Mouse (Mus musculus): ENCODE results near the gene Hist1h3g.
"Not testable (repeated sequence)": the region's sequence is repeated elsewhere in the genome, so short reads cannot be mapped to it uniquely, and the experiment has no call there.

Gene Hist1h3g

DNA sequence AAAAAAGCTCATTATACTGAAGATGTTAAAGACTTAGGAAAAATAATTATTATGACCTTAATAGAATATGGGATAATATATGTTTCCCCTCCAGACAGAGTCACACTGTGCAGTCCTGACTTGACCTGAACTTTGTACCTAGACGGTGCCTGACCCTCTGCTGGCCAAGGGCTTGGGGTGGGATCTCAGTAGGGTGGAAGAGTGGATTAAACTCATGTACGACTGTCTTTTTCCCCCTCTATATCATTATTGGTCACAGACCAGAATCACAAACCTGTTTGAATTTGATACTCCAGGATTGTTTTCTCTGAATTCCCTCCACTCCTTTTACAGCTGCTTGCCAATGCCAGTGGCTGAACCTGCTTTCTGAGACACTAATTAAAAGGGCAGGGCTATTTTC lies 25.5 kb downstream of the Hist1h3g start:
- DNase-seq (ENCODE audit: low read depth) = not testable (repeated sequence)

DNA sequence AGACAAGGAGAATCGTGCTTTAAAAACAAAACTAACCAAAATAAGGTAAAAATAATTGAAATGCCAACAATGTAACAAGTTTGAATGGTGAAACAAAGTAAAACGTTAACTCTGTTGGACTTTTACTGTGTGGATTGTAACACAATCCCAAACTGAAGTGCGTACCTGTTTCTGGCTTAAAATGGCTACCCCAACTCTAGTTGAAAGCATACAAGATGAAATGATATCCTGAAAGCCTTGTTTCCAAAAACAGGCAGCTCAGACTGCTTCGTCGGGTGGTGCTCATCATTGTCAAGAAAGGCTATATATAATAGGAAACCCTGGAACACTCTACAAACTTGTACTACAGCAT lies 26.3 kb downstream of the Hist1h3g start:
- DNase-seq (ENCODE audit: low read depth) = not testable (repeated sequence)

DNA sequence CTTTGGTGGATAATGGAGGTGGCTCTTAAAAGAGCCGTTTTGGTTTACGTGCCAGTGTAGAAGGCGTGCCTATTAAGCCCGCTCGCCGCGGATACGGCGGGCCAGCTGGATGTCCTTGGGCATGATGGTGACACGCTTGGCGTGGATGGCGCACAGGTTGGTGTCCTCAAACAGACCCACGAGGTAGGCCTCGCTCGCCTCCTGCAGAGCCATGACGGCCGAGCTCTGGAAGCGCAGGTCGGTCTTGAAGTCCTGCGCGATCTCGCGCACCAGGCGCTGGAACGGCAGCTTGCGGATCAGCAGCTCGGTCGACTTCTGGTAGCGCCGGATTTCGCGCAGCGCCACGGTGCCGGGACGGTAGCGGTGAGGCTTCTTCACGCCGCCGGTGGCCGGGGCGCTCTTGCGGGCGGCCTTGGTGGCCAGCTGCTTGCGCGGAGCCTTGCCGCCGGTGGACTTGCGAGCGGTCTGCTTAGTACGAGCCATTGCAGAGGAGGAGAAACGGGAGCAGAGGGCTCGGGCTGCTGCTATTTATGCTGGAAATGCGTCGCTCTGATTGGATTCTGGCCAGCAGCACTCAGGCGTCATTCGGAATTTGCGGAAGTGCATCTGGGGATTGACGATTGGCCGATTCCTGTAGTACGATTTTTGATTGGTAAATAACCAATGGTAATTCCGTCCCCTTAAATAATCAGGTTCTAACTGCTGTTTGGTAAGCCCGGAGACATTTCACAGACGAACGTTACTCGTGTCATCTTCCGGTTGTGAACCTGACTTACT lies 26.8 kb downstream of the Hist1h3g start, which contains the start of gene Hist1h3e:
TSS of gene Hist1h3e (minus strand) at position 487 of the 777 bp plus-strand sequence.
- peak; percentile 96 for DNase-seq (ENCODE audit: low read depth)

DNA sequence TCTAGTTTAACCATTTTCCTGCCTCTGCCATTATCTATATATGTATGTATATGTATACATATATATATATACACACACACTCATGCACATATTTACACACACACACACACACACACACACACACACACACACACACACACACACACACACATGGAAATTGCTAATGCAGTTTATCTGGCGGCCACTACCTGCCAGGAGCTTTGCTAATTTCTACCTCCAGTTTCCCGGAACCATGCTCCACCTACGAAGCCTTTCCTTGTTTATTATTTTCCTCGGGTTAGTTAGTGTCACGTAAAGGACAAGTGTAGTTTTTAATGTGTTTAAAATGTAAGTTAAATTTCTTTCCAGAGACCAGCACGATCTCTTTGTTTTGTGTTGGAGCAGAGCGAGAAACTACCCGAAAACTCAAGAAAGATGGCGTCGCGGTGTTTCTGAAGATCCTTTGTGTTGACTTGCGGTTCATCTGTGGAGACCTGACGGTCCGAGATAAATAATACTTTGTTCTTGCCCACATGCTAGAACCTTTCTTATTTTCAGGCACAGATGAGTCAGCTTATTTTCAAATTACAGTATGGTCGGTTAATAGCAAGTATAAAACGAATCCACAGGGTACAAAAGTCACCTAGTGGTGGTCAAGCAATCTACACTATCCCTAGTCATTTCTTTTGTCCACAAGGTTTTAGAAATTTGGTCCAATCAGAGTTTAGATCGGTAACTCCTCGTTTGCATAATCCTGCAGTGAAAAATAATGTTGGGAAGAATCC lies 27.7 kb downstream of the Hist1h3g start:
- no peak for DNase-seq (ENCODE audit: low read depth)

DNA sequence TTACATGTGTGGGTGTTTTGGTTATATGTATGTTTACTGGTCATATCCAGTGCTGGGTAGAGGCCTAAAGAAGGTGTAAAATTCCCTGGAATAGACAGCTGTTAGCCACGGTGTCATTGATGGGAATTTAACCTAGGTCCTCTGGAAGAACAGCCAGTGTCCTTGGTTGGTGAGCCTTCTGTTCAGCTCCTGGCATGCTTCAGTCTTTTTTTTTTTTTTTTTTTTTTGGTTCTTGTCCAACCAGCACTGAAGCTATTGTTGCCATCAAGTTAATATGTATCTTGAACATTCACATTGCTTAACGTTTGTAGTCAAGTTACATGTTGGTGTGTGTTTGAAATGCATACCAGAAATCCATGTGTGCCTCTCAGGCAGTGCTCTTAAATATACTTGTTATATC lies 29.3 kb downstream of the Hist1h3g start:
- no peak for DNase-seq (ENCODE audit: low read depth)

DNA sequence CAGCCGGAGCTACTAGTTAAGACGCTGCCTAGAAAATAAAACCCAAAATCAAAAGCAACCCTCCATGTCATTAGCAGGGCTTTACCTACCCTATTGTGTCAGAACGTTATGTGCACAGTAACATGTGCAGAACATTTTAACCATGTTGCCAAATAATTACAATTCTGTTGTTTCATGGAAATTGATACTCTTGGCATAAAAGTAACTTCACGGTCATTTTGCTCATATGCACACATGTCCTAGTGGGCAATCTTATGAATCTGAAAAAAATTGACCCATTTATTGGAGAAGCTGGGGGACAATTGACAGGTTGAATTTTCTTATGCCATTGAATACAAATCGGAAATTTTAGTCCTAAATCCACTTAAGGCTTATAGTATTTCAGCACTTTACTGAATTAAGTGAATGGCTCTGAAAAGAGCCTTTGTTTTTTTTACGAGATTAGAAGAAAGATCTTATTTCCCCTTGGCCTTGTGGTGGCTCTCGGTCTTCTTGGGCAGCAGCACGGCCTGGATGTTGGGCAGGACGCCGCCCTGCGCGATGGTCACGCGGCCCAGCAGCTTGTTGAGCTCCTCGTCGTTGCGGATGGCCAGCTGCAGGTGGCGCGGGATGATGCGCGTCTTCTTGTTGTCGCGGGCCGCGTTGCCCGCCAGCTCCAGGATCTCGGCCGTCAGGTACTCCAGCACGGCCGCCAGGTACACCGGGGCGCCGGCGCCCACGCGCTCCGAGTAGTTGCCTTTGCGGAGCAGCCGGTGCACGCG lies 35.2 kb downstream of the Hist1h3g start:
- DNase-seq (ENCODE audit: low read depth) = not testable (repeated sequence)

DNA sequence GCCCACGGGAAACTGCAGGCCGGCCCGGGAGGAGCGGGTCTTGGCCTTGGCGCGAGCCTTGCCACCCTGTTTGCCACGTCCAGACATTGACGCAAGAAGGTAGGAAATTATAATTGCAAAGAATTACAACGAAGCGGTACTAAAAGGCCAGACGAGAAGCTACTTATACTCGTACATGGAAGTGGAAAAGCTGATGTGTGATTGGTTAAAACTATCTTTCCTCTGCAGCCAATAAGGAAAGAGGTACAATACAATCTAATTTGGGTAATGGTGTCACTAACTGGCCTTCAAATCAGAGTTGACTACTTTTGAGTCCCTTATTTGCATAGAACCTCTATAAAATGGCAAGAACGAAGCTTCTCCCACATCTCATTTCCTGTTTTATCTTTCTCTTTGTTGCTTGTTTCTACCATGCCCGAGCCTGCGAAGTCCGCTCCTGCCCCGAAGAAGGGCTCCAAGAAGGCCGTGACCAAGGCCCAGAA lies 35.8 kb downstream of the Hist1h3g start, which contains the start of the genes Hist1h2ae and Hist1h2bg:
TSS of gene Hist1h2ae (minus strand) at position 199 of the 482 bp plus-strand sequence.
TSS of gene Hist1h2bg (plus strand) at position 375 of the 482 bp plus-strand sequence.
- DNase-seq (ENCODE audit: low read depth) = peak; percentile 86

DNA sequence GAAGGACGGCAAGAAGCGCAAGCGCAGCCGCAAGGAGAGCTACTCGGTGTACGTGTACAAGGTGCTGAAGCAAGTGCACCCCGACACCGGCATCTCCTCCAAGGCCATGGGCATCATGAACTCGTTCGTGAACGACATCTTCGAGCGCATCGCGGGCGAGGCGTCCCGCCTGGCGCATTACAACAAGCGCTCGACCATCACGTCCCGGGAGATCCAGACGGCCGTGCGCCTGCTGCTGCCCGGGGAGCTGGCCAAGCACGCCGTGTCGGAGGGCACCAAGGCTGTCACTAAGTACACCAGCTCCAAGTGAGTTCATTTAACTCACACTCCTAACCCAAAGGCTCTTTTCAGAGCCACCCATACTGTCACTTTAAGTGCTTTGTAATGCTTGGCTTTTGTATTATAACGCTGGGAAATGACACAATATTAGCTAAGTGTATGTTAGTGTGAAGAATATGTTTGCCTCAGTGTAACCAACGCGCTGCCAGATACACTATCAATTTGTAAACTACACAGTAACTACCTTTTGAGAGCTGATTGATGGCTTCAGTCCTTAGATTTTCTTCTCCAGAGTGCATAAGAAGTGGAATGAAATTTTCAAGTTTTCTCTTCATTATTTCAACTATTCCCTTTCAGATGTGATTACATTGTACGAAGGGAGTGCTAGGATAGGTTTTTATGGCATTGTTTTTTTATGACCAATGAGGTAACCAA lies 36.4 kb downstream of the Hist1h3g start:
- DNase-seq (ENCODE audit: low read depth) = not testable (repeated sequence)

DNA sequence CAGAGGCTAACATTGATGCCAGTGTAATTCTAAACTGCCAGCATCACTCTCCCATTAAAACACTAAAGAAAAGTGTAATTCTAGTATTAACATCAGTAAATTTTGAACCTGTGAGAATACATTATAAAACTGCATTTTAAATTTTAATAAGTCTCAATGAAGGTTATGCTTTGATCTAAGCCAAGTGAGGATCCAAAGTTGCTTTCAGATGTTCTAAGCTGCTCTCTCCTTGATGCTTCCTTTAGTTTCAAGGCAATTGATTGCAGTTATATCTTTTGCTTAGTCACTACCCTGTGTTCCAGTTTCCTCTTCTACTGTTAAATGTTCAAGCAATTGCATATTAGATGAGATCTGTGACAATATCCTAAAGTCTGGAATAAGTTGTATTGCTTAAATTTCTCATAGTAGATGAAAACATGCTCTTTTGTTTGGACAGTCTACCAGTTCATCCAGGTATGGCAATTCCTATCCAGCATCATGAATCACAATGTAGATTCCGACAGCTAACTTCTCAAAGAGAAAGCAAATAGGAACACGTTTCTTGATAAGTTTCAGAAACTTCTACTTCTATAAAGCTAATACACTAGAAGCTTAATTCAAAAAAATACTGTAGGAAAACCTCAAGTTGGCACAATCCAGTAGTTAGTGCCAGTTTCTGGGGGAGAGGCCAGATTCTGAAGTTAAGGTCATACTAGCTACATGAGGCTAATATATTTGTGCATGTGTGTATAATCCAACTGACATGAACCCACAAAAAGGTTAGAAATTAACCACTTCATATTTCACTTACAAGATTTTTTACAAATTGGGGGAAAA lies 37.2 kb downstream of the Hist1h3g start:
- DNase-seq (ENCODE audit: low read depth) = no peak

DNA sequence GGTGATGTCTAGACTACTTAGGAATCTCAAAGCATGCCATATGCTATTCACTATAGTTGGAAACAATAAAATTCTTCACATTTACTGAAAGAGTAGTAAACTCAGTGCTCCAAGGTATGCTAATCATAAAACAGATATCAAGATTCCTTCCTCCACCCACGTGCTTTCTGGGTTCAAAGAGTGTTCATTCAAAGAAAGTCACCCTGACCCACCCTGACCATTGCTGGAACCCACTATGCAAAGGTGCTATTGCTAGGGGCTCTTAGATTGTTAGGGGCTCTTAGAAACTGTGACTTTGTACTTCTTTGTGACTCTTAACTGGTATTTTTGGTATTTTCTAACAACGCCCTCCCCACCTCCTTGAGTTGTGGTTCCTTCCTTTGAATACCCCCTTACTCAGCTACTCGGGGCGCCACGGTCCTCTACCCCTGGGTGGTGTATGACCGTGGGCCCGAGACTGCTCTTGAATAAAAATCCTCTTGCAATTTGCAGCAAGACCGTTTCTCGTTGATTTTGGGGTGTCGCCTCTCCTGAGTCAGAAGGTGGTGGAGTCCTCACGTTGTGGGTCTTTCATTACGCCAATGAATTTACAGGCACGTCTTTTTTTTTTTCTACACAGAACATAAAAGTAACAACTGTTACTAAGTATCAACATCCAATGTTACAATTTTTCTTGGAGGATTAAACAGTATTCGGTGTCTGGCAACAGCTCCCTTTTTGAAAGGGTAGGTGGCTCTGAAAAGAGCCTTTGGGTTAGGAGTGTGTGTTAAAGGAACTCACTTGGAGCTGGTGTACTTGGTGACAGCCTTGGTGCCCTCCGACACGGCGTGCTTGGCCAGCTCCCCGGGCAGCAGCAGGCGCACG lies 38.0 kb downstream of the Hist1h3g start:
- not testable (repeated sequence) for DNase-seq (ENCODE audit: low read depth)

DNA sequence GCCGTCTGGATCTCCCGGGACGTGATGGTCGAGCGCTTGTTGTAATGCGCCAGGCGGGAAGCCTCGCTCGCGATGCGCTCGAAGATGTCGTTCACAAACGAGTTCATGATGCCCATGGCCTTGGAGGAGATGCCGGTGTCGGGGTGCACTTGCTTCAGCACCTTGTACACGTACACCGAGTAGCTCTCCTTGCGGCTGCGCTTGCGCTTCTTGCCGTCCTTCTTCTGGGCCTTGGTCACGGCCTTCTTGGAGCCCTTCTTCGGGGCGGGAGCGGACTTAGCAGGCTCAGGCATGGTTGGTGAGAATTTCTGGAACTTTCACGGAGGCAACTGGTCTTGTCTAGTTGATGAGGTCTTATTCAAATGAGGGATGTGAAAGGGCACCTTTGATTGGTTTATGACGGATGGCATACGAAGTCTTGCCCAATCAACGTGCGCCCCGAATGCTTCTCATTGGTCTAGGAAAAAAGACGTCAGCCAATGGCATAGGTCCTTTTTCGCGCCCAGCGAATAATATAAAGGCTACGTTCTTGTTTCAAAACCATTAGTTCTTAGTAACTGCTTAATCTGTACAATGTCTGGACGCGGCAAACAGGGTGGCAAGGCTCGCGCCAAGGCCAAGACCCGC lies 38.8 kb downstream of the Hist1h3g start, which contains the start of the genes Hist1h2bf and Hist1h2ad:
TSS of gene Hist1h2bf (minus strand) at position 299 of the 627 bp plus-strand sequence.
TSS of gene Hist1h2ad (plus strand) at position 484 of the 627 bp plus-strand sequence.
- DNase-seq (ENCODE audit: low read depth) = peak; percentile 95

DNA sequence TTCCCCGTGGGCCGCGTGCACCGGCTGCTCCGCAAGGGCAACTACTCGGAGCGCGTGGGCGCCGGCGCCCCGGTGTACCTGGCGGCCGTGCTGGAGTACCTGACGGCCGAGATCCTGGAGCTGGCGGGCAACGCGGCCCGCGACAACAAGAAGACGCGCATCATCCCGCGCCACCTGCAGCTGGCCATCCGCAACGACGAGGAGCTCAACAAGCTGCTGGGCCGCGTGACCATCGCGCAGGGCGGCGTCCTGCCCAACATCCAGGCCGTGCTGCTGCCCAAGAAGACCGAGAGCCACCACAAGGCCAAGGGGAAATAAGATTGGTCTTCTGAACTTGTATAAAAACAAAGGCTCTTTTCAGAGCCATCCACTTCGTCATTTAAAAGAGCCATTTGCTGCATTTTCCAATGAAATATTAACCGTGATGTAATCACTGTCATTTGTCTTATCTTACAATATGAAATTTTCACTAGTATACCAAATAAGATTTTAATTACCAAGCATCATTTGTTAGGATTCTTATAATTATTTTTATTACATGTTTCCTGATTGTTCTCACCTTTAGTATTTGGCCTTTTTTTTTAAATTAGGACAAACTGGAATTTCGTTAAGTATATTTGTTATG lies 39.4 kb downstream of the Hist1h3g start:
- DNase-seq (ENCODE audit: low read depth) = not testable (repeated sequence)

DNA sequence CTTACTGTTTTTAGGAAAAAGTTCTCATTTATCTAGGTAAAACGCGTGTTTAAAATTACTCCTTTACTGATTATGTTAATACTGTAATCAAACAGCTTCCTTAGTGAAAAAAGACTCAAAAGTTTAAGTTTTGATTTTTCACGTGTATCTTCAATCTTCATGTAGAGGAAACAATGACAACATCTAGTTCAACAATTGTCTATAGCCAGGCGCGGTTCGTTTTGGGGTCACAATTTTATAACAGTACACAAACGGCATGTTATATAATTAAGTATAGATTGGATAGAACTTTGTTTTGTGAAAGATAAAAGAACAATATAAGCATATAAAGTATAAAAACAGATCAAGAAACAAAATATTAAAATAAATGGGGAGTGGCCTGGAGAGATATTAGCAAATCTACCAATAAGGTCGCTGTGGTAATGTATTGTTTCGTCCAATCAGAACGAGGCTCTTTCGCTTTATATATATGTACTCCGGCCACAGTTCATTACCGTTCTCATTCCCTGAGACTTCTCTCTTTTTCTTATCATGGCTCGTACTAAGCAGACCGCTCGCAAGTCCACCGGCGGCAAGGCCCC lies 40.1 kb downstream of the Hist1h3g start, which contains the start of gene Hist1h3d:
TSS of gene Hist1h3d (plus strand) at position 493 of the 581 bp plus-strand sequence.
- DNase-seq (ENCODE audit: low read depth) = no peak

DNA sequence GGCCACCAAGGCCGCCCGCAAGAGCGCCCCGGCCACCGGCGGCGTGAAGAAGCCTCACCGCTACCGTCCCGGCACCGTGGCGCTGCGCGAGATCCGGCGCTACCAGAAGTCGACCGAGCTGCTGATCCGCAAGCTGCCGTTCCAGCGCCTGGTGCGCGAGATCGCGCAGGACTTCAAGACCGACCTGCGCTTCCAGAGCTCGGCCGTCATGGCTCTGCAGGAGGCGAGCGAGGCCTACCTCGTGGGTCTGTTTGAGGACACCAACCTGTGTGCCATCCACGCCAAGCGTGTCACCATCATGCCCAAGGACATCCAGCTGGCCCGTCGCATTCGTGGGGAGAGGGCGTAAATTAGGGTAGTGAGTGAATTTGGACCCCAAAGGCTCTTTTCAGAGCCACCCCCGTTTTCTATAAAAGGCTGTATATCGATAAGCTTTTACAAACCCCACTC lies 40.7 kb downstream of the Hist1h3g start:
- not testable (repeated sequence) for DNase-seq (ENCODE audit: low read depth)

DNA sequence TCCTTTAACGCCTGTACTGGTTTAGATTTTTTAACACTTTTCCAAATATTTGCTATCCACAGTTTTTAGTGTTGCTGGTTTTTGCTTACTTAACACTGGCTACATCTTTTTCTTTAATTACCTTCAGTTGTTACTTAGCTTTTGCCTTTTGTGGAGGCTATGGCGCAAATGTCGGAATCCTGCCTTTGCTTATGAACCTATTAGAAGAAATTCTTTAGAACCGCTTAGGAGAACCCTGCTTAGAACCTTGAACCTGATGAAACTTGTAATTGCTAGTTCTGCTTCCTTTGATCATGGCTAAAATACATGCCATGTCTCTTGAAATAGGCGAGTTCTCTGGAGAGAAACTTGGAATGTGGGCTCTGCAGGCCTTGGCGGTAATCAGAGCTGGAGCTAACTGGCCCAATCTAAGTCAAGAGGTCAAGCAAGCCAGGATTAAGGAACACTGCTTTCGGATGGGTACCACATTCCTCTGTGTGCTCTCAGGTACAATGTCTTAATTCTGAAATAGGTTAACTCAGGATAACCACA lies 41.2 kb downstream of the Hist1h3g start:
- no peak for DNase-seq (ENCODE audit: low read depth)

DNA sequence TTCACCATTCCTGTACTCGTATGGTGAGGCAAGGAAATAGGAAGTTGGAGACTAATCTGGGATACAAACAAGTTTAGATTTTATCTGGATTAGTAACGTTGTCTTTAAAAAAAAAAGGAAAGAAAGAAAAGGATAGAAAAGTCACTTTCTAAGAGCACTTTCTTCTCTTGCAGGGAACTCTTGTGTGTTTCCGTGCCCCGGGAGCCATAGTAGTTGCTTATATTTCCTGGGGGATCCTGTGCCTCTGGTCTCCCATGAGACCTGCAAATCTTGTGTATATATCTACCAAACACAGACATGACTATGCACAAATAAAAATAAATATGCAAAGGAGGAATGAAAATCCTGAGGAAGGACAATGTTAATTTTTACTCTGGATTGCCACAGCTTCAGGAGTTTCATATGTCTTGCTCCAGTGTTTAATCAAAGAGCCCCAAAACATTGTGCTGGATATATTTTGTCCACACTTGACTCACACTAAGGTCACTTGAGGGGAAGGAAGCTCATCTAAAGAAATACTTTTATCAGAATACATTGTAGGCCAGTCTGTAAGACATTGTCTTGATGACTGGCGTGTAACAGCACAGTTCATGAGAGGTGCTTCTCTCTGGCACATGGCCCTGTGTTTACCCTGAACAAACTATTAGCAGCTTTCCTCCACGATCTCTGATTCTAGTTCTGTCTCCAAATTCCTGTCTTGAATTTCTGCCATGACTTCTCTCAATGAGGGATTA lies 41.9 kb downstream of the Hist1h3g start:
- no peak for DNase-seq (ENCODE audit: low read depth)

DNA sequence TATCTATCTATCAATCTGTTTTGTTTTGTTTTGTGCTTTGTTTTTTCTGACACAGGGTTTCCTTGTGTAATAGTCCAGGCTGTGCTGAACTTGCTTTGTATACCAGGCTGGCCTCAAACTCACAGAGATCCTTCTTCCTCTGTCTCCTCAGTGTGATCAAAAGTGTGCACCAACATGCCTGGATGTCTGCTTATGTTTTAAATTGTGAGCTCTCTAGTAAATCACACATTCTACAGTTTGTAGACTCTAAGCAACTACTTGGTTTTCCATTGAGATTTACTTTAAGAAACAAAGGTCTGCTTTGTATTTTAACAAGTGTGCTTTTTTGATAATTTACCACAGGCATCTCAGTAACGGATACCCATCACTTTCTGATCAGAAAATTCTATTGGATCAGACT lies 42.6 kb downstream of the Hist1h3g start:
- no peak for DNase-seq (ENCODE audit: low read depth)
